Mouse (Mus musculus) brain, adult 2 months (tissue): ENCODE data around the gene Trim30d.
"Not testable (repeated sequence)": the region's sequence is repeated elsewhere in the genome, so short reads cannot be mapped to it uniquely, and the experiment has no call there.

Source experiments
- DNase-seq: peaks from one replicate; pipeline ENCODE4 v3.0.0; 2011; ENCODE audit warnings: low read depth, low spot score

Trim30d gene

GRCm38 (mm10) chr7:104507421-104508065 is at the start of gene Trim30d:
TSS of gene Trim30d (minus strand) at chr7:104507849.
- DNase-seq = peak; percentile 12

GRCm38 (mm10) chr7:104552700-104553099 is 45.1 kb upstream of the Trim30d start:
- DNase-seq = no peak

DNA sequence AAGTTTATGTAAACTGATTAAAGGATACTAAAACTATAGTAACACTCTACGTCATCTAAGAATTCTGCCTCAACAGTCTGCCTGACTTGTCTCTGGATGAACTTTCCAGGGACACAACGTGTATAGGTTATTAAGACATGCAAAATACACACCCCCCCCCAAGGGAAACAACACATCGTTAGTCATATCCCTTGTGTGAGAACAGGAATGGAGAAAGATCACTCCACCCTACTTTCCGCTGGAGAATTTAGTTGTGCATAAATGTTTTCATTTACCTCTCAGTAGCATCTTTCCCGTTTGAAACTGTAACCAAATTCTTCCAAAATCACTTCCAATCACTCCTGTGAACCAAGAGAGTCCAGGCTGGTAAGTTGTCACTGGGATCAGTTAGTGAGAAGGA is 42.2 kb upstream of the Trim30d start, which contains the start of gene Olfr651:
Gene Olfr651, plus strand, starts transcription at position 301 of the 400 bp plus-strand sequence.
- DNase-seq = no peak

DNA sequence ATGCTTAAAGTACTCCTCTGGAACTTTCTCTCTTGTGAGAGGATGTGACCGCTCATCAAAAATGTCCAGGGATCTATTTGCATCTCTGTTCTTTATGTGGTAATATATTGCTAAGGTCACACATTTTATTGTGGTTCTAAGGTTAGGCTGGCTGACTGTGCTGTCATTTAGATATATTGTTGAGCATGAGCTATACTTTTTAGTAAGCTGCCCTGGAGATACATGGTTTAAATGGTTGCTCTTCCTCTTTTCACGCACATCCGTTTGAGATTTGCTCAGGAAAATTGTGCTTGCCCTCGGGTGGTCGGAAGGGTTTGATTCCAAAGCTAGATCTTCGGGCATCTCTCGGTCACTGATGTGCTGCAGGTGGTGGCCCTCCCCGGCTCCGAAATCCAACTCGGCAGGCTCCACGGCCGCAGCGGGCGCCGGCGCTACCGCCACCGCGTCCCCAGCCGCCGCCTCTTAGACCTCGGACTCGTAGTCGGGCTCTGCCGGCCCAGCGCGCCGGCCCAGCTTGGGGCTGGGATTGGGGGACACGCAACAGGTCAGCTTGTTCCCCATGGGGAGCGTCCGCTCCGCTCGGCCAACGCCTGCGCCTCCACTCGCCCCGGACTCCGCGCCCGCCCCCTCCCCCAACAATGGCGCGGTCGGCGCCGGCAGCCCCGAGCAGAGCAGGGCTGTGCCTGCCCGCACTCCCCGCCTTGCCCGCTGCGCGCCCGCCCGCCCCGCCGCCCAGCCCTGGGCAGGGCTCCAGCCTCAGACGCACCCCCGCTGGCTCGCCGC is 5.9 kb downstream of the Trim30d start:
- no peak for DNase-seq

DNA sequence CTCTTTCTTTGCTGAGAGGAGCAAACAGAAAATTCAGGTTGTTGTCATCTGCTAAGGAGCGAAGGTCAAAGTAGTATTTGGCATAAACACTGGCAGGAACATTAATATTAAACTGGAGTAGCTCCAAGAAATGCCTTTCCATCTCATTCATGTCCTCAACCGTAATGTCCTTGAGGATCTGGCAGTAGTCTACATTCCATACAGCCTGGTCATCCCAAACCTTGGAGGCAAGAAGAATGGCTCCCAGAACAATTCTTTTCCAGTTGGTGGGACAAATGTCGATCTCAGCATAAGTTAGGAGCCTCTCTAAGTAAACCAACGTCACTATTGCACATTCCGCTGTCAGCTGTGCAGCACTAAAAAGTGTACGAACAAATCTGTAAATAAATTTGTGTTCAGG is 6.5 kb downstream of the Trim30d start:
- not testable (repeated sequence) for DNase-seq

- not testable (repeated sequence) for DNase-seq
Measured at GRCm38 (mm10) chr7:104499464-104499863, 8.2 kb downstream of the Trim30d start.

DNA sequence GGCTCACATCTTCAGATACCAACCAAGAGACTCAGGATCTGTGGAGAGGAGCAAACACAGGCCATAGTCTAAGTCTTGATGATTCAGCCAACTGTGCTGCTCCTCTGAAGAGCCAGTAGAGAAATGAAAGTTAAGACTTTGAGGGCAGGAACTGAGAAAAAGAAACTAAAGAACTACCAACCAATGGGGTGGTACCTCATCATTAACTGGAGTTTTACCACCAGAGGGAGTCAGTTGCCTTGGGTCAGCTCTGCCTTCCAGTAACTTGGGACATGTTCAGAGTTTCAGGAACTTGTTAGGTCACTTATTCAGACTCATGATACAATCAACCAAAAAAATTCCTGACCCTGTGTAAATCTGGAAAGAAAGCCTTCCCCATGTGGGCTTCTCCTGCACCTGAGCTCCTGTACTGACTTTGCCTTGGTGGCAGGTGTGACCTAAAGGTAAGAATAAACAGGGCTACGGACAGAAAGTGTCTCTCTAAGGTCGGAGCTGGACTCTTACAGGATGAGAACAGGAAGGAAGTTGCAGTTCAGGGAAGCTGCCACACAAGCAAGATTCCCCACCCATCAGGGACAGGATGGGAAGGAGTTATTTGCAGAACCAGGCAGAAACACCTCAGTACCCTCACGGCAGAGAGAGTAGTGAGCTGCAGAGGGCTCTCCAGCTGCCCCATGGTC is 42.4 kb downstream of the Trim30d start, which contains the start of gene Trim30a:
Gene Trim30a, minus strand, starts transcription at position 129 of the 680 bp plus-strand sequence.
- DNase-seq = peak; percentile 5

DNA sequence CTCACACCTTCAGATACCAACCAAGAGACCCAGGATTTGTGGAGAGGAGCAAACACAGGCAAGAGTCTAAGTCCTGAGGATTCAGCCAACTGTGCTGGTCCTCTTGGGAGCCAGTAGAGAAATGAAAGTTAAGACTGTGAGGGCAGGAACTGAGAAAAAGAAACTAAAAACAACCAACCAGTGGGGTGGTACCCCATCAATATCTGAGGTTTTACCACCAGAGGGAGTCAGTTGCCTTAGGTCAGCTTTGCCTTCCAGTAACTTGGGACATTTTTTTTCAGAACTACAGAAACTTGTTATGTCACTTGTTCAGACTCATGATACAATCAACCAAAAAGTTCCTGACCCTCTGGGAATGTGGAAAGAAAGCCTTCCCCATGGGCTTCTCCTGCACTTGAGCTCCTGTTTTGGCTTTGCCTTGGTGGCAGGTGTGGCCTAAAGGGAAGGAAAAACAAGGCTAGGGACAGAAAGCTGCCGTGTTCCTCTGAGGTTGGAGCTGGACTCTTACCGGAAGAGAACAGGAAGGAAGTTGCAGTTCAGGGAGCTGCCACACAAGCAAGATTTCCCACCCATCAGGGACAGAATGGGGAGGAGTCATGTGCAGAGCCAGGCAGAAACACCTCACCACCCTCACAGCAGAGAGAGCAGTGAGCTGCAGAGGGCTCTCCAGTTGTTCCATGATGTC is 61.5 kb downstream of the Trim30d start:
- peak; percentile 11 for DNase-seq
